Comparison of ENCODE assay signal across 22 mouse cellular contexts in the genomic region with DNA sequence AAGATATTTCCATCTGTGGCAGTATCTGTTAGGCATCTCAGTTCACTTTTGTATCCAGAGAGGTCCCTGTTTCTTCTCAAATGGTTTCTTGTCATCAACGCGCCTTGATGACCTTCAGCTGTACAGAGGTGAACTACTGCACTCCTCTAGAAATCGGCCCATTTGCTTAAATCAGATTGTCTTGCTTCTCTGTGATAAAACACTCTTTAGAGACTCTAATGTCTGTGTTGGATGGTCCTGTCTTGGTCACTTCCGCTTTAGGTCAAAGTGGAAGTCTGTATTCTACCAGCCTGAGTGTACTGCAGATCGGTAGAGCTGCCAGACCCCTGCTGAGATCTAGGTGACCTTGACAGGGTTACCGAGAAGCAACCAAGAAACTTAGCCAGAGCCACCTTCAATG.
"Had no signal": no experiment of that assay in that cellular context is flagged by ENCODE, and none has a peak within 500 bp of the region (broad histone marks: within the 10 kb centered on the region; RNA-seq: fewer than 3 reads in every experiment).

No protein-coding gene starts in this region.

- H3K27ac ChIP-seq: left cerebral cortex, adult 2 months; limb, embryonic 10.5 days; limb, embryonic 12.5 days; limb, embryonic 13.5 days; limb, embryonic 15.5 days; liver, embryonic 12.5 days; liver, embryonic 13.5 days; liver, embryonic 14.5 days; liver, embryonic 15.5 days; lung, embryonic 15.5 days; macrophage; midbrain, embryonic 10.5 days; midbrain, embryonic 12.5 days; midbrain, embryonic 13.5 days; midbrain, embryonic 15.5 days; neural tube, embryonic 12.5 days had no signal

- H3K4me3 ChIP-seq: left cerebral cortex, adult 2 months; limb, embryonic 10.5 days; limb, embryonic 12.5 days; limb, embryonic 13.5 days; limb, embryonic 15.5 days; liver, embryonic 12.5 days; liver, embryonic 13.5 days; liver, embryonic 15.5 days; lung, embryonic 15.5 days; megakaryocyte, embryonic 14.5 days; midbrain, embryonic 10.5 days; midbrain, embryonic 12.5 days; midbrain, embryonic 13.5 days; midbrain, embryonic 15.5 days; myocyte; neural tube, embryonic 12.5 days had no signal

- H3K9ac ChIP-seq: limb, embryonic 12.5 days; limb, embryonic 13.5 days; limb, embryonic 15.5 days; liver, embryonic 12.5 days; liver, embryonic 13.5 days; liver, embryonic 14.5 days; liver, embryonic 15.5 days; liver, postnatal 0 days; lung, embryonic 14.5 days; lung, embryonic 15.5 days; midbrain, embryonic 12.5 days; midbrain, embryonic 13.5 days; midbrain, embryonic 15.5 days; neural tube, embryonic 12.5 days had no signal

- H3K9me3 ChIP-seq: limb, embryonic 10.5 days; limb, embryonic 12.5 days; limb, embryonic 13.5 days; limb, embryonic 15.5 days; liver, embryonic 12.5 days; liver, embryonic 13.5 days; liver, embryonic 15.5 days; lung, embryonic 15.5 days; megakaryocyte, embryonic 14.5 days; midbrain, embryonic 10.5 days; midbrain, embryonic 12.5 days; midbrain, embryonic 13.5 days; midbrain, embryonic 15.5 days; neural tube, embryonic 12.5 days had no signal

- H3K4me2 ChIP-seq: limb, embryonic 12.5 days; limb, embryonic 13.5 days; limb, embryonic 15.5 days; liver, embryonic 11.5 days; liver, embryonic 12.5 days; liver, embryonic 13.5 days; liver, embryonic 15.5 days; lung, embryonic 14.5 days; lung, embryonic 15.5 days; midbrain, embryonic 12.5 days; midbrain, embryonic 13.5 days; midbrain, embryonic 15.5 days; neural tube, embryonic 12.5 days had no signal

- H3K36me3 ChIP-seq: limb, embryonic 10.5 days; limb, embryonic 12.5 days; limb, embryonic 13.5 days; limb, embryonic 15.5 days; liver, embryonic 12.5 days; liver, embryonic 13.5 days; liver, embryonic 15.5 days; lung, embryonic 15.5 days; midbrain, embryonic 10.5 days; midbrain, embryonic 12.5 days; midbrain, embryonic 13.5 days; midbrain, embryonic 15.5 days; neural tube, embryonic 12.5 days had no signal

- ATAC-seq: liver, embryonic 12.5 days; midbrain, embryonic 13.5 days; midbrain, embryonic 15.5 days; midbrain, embryonic 16.5 days had no signal
